Mouse (Mus musculus): ENCODE results near the gene Cd72.

GRCm38 (mm10) chr4:43441639-43442038 lies 12.8 kb downstream of the Cd72 start, which contains the start of gene Tesk1:
- TF ChIP-seq CTCF (IDR thresholded peaks at IDR 0.05; ENCODE audit: borderline replicate concordance, insufficient read depth, low read depth, low read length): no peak
- no peak for TF ChIP-seq POLR2A (IDR thresholded peaks at IDR 0.05; ENCODE audit: borderline replicate concordance, insufficient read depth, low read length)

Measured in cerebellum, adult 2 months (tissue).